Mouse (Mus musculus) lung, postnatal 4 days (tissue): ENCODE measurements around the gene Rps15a.

Experiments used
- DNase-seq, 2 experiments: peaks; one replicate each; pipeline ENCODE4 v3.0.0; 2021

The Rps15a gene

GRCm38 (mm10) chr7:118115877-118116568 is at the start of gene Rps15a:
Gene Rps15a (minus strand): TSS chr7:118116188.
- DNase-seq = peak; percentile 95

DNA sequence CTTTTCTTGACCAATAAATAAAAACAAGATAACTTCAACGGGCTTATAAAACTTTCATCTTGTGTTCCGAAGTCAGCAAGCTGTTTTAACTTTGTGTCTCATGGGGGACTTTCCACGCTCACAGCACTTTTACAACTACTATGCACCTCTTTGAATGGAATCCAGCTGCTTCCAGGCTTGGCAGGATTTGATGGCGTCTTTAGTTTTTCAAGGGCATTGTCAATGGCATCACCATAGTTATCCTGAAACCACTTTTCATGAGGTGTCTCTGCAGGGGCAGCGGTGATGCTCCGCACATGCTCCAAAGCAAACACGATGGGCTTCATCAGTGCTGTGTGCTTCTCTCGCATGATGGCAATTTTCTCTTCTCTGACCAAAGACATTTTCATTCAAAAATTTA is 47.0 kb upstream of the Rps15a start:
- no peak for DNase-seq

DNA sequence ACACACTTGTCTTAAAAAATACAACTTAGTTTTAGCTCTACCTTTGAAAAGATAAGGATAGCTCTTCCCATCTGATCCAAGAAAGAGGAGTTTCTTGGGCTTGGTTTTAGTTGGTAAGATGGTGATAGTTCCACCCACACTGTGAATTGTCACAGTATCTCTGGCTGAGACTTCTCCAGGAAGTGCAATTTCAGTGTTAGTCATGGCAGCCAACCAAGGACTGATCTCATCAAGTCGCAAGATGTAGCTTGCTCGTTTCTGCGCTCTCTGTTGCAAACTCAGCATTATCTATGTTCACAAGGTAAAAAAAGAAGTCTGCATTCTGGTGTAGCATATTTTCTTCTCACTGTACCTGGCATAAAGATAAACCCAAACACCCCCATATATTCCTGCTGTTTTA is 44.1 kb upstream of the Rps15a start:
- no peak for DNase-seq

DNA sequence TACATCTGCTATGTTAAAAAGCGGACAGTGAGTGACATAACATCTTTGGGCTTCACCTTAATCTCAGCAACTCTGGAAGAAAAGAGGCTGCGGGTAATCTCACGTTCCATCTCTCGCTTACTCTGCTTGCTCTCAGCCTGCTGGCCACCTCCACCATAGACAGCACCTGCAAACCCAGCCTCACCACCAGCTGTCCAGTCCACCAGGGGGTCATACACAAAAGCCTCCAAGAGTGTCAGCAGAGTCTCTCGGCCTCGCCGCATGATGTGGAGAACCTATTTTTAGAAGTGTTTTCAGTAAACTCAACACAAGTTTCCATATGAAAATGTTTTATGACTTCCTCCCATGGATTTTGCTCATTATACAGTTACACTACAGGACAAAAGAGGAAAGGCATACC is 40.5 kb upstream of the Rps15a start:
- no peak for DNase-seq

DNA sequence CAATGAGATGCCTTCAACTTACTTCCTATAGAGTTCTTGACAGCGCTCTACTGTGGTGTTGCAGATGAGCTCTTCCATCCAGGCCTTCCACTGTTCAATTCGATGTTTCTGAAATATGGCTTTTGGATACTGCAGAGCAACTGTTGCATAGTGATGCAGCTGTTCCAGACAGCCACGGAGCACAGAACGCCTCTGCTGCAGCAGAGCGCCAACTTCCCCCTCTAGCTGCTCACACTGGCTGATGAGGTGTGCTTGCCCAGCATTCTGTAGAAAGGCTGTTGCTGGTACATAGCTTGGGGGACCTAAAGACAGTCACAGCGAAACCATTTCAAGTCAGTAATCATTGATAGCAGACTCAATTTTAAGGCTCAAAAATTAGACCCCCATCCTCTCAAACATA is 38.2 kb upstream of the Rps15a start:
- DNase-seq = no peak

DNA sequence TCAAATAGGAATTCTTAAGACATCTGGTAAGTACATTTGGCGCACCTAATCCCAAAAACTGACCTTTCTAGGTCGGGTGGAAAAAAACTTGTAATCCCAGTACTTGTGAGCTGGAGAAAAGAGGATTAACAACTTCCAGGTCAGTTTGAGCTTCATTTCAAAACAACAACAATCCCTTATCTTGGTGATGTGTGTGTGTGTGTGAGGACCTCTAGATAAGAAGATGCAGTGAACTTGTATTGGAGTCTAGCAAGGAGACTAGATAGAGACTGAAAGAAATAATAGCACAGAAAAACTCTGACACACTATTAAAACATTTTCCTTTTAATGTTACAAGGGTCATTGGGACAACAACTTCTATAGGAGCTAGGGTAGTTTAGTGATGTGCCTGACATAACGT is 27.6 kb upstream of the Rps15a start:
- no peak for DNase-seq

GRCm38 (mm10) chr7:118143123-118143522 is 27.1 kb upstream of the Rps15a start:
- DNase-seq = no peak

DNA sequence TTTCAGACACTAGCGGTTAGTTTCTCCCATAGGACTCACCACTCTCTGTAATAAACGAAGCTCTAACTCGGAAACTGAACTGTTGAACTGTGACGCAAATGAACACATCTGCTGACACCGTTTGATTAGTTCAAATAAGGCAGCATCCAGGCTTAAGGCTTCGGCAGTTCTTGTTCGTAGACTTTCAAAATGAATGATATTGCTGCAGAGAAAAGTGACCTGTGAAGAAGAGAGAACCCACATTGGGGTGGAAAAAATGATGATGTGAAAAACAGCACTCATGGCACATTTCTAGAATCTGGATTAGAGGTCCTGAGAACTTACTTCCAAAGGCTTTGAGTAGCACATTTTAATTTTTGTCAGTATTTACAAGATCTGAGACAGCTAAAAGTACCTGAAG is 25.3 kb upstream of the Rps15a start:
- no peak for DNase-seq

DNA sequence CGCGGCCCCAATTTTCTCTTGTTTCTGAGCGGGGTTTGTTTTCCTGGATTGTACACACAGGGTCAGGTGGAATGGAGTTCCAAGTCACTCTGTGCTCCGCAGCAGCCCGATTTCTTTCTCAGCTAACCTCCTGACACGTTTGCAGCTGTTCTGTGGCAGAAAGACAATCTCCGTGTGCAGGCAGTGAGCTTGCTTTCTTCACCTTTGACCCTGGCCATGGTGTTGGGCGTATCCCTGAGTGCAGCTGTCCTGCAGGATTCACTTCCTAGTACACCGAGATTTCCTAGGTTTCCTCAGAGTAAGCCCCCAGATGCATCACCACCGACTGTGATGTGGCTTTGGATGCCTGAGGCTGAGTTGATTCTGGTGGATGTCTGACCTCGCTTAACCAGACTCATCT is 19.1 kb upstream of the Rps15a start:
- DNase-seq = no peak

GRCm38 (mm10) chr7:118129430-118130041 is 13.5 kb upstream of the Rps15a start, which contains the start of gene Arl6ip1:
Gene Arl6ip1 (minus strand): TSS chr7:118129662.
- peak; percentile 98 to 99 for DNase-seq

DNA sequence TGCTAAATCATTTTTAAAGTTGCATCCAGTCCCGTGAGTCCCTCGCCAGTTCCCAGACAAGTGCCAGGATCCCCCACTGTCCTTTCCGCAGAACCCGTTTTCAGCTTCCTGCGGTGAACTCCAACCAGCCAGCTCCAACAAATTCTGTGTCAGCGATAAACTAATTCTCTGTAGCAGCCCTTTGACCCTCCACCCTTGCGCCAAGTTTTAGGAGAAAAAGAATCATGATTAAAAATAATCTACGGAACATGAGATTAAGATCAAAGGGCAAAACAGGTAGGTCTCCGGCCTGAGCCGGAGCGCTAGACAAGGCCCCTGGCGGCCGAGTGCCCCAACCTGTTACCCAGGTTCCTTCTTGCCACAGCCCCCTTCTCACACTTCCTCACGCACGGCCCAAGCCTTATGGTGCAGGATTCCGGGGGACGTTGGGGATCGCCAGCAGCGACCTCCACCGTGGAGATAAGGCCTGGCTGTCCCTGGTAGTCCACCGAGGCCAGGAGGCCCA is 13.0 kb upstream of the Rps15a start:
- no peak for DNase-seq

DNA sequence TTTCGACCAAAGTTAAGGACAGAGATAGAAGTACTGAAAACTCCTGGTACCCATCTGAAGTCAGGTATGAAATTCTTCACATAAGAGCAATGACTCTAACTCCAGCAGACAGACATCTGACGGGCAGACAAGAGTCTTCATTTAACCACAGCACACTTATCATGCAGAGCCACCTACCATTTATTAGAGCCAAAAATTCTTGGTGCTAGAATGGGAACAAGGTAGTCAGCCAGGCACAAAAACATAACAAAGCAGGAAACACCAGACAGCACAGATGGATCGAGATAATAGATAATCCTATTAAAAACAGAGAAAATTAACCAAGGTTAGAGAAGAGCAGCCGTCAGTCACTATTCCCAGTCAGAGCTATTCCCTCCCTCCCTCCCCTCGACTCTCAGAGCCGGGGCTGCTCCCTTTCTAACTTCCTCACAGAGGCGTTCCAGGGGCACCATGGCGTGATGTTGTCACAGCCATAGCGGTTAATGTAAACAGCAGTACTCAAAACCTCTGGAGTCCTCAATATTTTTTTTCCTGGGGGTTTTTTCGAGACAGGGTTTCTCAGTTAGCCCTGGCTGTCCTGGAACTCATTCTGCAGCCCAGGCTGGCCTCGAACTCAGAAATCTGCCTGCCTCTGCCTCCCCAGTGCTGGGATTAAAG is 10.4 kb upstream of the Rps15a start:
- DNase-seq = no peak

DNA sequence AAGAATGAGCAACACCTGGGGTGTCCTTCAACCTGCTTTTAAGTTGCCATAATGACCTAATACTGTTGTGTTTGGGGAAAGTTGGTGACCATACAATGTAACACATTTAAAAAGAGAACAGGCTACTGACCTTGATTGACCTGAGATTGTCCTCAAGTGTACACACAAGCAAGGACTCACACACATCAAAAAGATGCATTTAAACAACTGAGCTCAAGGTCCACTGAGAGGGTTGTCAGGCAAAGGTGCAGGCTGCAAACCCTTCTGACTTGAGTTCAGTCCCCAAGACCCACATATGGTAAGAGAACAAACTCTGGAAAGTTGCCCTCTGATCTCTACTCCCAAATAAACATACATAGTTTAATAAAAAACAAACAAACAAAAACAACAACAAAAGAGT is 9.7 kb upstream of the Rps15a start:
- DNase-seq = no peak

DNA sequence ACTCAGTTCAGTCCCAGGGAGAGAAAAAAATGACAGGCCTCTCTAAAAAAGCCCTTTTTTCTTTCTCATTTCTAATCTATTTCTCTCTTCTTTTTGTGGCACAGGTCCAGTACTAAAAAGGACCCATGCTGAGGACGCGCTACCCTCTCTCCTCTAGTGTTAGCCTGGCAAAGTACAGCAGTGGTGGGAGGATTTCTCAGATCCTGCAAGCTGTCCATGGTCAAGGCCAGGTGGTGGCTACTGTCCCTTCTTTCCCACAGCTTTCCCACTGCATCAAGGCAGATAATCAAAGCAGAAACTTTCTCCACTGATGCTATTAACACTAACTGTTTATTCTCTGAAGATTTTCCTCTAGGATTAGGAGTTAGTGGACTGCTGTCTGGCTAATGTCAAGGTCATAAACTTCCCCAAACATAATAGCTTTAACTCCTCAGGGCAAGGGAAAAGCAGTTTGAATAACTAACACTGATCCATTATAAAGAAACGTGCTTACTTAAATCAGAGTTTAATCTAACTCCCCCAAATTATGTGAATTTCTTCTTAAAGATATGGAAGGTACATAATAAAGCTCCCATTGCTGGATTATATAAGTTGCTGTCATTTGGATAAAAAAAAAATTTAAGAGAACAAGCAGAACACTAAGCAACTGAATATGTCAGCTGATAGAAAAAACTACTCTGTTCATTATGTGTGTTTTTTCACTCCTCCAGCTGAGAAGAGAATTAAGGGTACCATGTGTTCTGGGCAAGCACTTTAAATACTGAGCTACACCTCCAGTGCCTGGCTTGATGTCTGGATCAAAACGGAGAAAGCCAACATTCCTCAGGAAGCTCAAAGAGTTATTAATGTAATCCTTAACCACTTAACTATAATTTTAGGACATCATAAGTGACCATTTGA is 7.8 kb upstream of the Rps15a start:
- peak in 1 of 2 experiments; percentile 27 for DNase-seq

GRCm38 (mm10) chr7:118122235-118122634 is 6.2 kb upstream of the Rps15a start:
- no peak for DNase-seq

DNA sequence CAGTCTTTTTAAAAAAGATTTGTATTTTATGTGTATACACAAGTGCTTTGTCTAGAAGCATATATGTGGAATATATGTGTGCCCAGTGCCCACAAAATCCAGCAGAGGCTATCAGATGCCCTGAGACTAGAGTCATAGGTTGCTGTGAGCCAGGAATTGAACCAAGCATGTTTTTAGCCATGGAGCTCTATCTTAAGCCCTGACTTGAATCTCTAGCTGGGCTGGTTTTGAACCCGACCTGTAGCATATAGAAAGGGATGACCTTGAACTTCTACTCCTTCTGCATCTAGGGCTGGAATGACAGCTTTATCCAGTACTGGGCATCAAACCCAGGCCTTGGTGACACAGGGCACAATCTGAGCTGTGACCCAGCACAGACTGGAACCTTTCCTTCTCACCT is 4.7 kb upstream of the Rps15a start:
- no peak for DNase-seq

DNA sequence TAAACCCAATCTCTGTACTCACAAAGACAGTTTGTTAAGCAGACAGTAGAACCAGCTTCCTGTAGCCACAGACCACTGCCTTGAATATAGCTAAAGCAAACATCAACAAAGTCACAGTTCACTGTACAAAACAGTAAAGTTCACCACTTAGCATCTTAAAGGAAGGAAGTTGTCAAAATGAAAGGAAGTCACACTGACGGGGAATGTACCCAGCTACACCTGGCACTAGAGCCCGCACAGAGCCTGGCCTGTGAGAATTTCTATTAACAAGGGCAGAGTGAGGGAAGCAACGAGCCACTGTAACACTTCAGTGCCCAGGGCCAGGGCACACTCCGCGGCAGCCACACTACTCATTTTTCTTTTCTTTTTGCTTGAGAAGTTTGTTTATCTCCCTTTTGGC is 4.0 kb upstream of the Rps15a start:
- DNase-seq = peak in 1 of 2 experiments; percentile 41

- DNase-seq = peak; percentile 63 to 70
Observed at GRCm38 (mm10) chr7:118119142-118119541, 3.2 kb upstream of the Rps15a start.

DNA sequence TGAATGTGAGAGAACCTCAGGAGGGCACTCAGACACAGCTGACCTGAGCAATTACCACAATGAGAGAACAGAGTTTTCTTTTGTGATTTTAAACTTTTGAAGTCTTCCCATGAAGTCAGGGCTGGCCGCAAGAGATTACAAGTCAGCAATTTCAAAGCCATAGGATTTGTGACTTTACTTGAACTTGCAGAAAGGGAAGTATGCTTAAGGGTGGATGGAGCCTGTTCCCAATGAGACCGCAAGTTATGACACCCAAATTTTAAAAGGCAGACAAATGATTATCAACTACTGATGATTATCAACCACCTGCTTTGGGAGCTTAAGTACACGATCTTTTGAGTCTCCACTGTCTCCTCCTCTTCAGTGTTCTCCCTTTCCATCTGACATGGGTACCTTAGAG is 2.4 kb upstream of the Rps15a start:
- no peak for DNase-seq

DNA sequence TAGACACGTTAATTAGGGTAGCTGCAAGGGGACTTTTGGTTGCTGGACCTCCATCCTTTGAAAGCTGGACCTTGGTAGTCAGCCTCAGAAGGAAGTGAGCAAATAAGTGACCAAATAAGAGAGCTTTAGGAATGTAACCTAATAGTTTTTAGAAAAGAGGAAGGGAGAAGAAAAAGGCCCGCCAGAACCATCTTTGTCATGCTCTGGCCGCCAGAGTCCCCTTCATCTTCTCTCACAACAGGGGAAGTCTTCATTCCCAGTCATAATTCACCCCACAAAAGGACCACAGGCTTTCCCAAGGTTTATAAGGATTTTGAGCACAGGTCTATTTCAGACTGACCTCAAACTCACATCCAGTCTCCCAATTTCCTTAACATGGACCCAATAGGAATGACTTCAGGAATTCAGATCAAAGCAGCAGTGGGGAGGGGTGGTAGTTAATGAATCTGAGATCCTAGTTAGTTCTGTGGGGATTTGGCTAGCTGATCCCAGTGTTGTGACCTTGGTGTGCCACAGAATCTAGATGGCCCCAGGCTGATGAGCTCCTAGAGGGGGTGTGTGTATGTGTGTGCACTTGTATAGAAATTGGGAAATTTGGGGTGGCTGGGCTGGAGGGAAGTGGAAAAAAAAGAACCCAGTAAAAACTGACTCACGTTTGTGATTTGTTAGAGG is 1.7 kb upstream of the Rps15a start:
- no peak for DNase-seq

GRCm38 (mm10) chr7:118116787-118117538 is 975 bp upstream of the Rps15a start:
- DNase-seq = no peak

DNA sequence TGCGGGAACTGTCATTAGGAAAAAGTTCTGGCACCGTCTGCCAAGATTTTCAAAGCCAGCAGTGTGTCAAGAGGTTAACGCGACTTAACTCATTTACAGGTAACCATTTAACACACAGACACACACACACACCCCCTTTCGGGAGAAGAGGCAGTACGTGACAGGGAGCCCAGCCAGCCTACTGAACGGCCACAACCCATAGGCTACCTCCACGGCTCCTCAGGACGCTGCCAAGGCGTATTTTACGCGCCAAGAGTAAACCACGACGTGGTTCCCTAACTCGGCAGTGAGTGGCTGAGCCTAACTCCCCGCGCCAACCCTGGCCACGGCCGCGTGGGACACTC is 483 bp downstream of the Rps15a start:
- no peak for DNase-seq
